Mouse (Mus musculus): ENCODE measurements around the gene Setx. TPM values are rescaled to one million over a fixed set of nuclear protein-coding genes. Genes with fewer than 3 reads are reported as not detected.

Setx gene
- total RNA-seq, 1 experiment from 2014 or later: 125 TPM

- ATAC-seq (replicated peaks; ENCODE audit: low read depth, poor library complexity, severe bottlenecking): no peak
These were observed 6.3 kb downstream of the Setx start for GRCm38 (mm10) chr2:29130118-29130899.

GRCm38 (mm10) chr2:29135161-29135560 lies 11.2 kb downstream of the Setx start:
- no peak for ATAC-seq (replicated peaks; ENCODE audit: low read depth, poor library complexity, severe bottlenecking)

- no peak for ATAC-seq (replicated peaks; ENCODE audit: low read depth, poor library complexity, severe bottlenecking)
These were observed 28.0 kb downstream of the Setx start for GRCm38 (mm10) chr2:29151941-29152340.

- no peak for ATAC-seq (replicated peaks; ENCODE audit: low read depth, poor library complexity, severe bottlenecking)
These were observed 44.1 kb downstream of the Setx start for GRCm38 (mm10) chr2:29168067-29168466.

- no peak for ATAC-seq (replicated peaks; ENCODE audit: low read depth, poor library complexity, severe bottlenecking)
These were observed 50.9 kb downstream of the Setx start for GRCm38 (mm10) chr2:29174887-29175286.

GRCm38 (mm10) chr2:29179810-29180209 lies 55.8 kb downstream of the Setx start:
- ATAC-seq (replicated peaks; ENCODE audit: low read depth, poor library complexity, severe bottlenecking): peak; percentile 68

GRCm38 (mm10) chr2:29181111-29181510 lies 57.1 kb downstream of the Setx start:
- no peak for ATAC-seq (replicated peaks; ENCODE audit: low read depth, poor library complexity, severe bottlenecking)

- ATAC-seq (replicated peaks; ENCODE audit: low read depth, poor library complexity, severe bottlenecking): no peak
These were observed 59.4 kb downstream of the Setx start for GRCm38 (mm10) chr2:29183266-29183924.

- ATAC-seq (replicated peaks; ENCODE audit: low read depth, poor library complexity, severe bottlenecking): no peak
These were observed 62.2 kb downstream of the Setx start for GRCm38 (mm10) chr2:29186209-29186608.

GRCm38 (mm10) chr2:29190392-29190791 lies 66.4 kb downstream of the Setx start:
- ATAC-seq (replicated peaks; ENCODE audit: low read depth, poor library complexity, severe bottlenecking): no peak

- no peak for ATAC-seq (replicated peaks; ENCODE audit: low read depth, poor library complexity, severe bottlenecking)
These were observed 67.5 kb downstream of the Setx start for GRCm38 (mm10) chr2:29191216-29192215.

GRCm38 (mm10) chr2:29192629-29193278 lies 68.8 kb downstream of the Setx start:
- ATAC-seq (replicated peaks; ENCODE audit: low read depth, poor library complexity, severe bottlenecking): 0 out of 2 replicates have a peak, but pooled peaks have one; percentile 27

GRCm38 (mm10) chr2:29193819-29194546 lies 70.0 kb downstream of the Setx start:
- ATAC-seq (replicated peaks; ENCODE audit: low read depth, poor library complexity, severe bottlenecking): no peak

GRCm38 (mm10) chr2:29194547-29195463 lies 70.8 kb downstream of the Setx start:
- ATAC-seq (replicated peaks; ENCODE audit: low read depth, poor library complexity, severe bottlenecking): peak; percentile 69

GRCm38 (mm10) chr2:29196844-29197243 lies 72.9 kb downstream of the Setx start:
- ATAC-seq (replicated peaks; ENCODE audit: low read depth, poor library complexity, severe bottlenecking): no peak

- no peak for ATAC-seq (replicated peaks; ENCODE audit: low read depth, poor library complexity, severe bottlenecking)
These were observed 74.5 kb downstream of the Setx start for GRCm38 (mm10) chr2:29198446-29198845.

- ATAC-seq (replicated peaks; ENCODE audit: low read depth, poor library complexity, severe bottlenecking): peak; percentile 70
These were observed 75.9 kb downstream of the Setx start for GRCm38 (mm10) chr2:29199909-29200308.

All from common myeloid progenitor, adult 5-6 weeks (primary cell).